In genomic region chr10:62412906-62413605, GRCm38 (mm10) we compare ENCODE assay signal across 1 mouse cellular context.
TF ChIP-seq lines count a peak whose summit lies in the region.

No protein-coding gene starts in this region.

TF ChIP-seq in MEL, 35 proteins besides CTCF, POLR2A, EP300 and RAD21:
- TF ChIP-seq TAL1 (IDR thresholded peaks at IDR 0.05; ENCODE audit: low read length) (peak; percentile 24; the same call in 1 of the 2 replicates), MAZ (IDR thresholded peaks at IDR 0.05; ENCODE audit: low read depth, low read length) (peak; percentile 52; the same call in 1 of the 2 replicates), UBTF (IDR thresholded peaks at IDR 0.05; ENCODE audit: borderline replicate concordance, insufficient read depth, low read depth, low read length) (no peak), ETS1 (IDR thresholded peaks at IDR 0.05; ENCODE audit: low read depth, low read length) (peak; percentile 40; the same call in 1 of the 2 replicates), RCOR1 (IDR thresholded peaks at IDR 0.05; ENCODE audit: low read depth, low read length) (peak; percentile 75), BHLHE40 (IDR thresholded peaks at IDR 0.05; ENCODE audit: borderline replicate concordance, low read depth, low read length) (peak; percentile 23; the same call in 1 of the 2 replicates), MYB (IDR thresholded peaks at IDR 0.05; ENCODE audit: low read depth, low read length) (no peak), GATA1 (IDR thresholded peaks at IDR 0.05; ENCODE audit: low read depth, low read length) (peak; percentile 79)
